19 mouse cellular contexts compared by ENCODE assay signal in the genomic region with DNA sequence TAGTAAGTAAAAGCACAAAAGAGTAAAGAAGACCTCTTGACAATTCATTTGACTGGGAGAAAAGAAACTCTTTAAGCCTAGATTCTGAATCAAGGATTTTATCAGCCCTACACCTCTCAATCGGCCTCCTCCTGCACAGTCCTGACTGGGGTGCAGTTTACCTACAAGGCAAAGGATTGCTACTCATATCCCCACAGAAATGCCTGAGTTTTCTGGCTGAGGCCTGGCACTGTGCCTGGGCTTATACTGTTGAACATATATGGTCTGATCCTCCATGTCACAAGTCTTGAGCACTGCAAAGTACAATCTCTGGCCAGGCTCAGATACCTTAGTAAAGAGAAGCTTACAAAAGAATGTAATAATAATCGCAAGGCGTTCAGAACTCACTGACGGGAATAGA.
DNase-seq lines count a peak whose midpoint lies in the region; ATAC-seq and TF ChIP-seq lines count a peak whose summit lies in the region.
"Had no signal": no experiment of that assay in that cellular context is flagged by ENCODE, and none has a peak within 500 bp of the region (broad histone marks: within the 10 kb centered on the region; RNA-seq: fewer than 3 reads in every experiment).

No protein-coding gene starts in this region.

- TF ChIP-seq CTCF in heart, postnatal 0 days (IDR thresholded peaks at IDR 0.05; ENCODE audit: low read depth): no peak
- no peak for TF ChIP-seq CTCF in heart, adult 2 months (IDR thresholded peaks at IDR 0.05)
- no peak for TF ChIP-seq CTCF in stomach, postnatal 0 days (IDR thresholded peaks at IDR 0.05; ENCODE audit: low read depth)

- H3K4me3 ChIP-seq in heart, embryonic 12.5 days: no peak overlapping the region
- no peak overlapping the region for H3K4me3 ChIP-seq in heart, postnatal 0 days (ENCODE audit: low read depth, low read length)
- H3K4me3 ChIP-seq in heart, adult 2 months: no peak overlapping the region
- no peak overlapping the region for H3K4me3 ChIP-seq in stomach, embryonic 14.5 days (ENCODE audit: low read depth, low read length)
- no peak overlapping the region for H3K4me3 ChIP-seq in stomach, postnatal 0 days (ENCODE audit: low read depth, low read length)
- H3K4me3 ChIP-seq: embryonic facial prominence, embryonic 13.5 days; forebrain, embryonic 12.5 days; hindbrain, embryonic 13.5 days had no signal

- 68% methylated on average over 4 of the region's 4 CpGs for WGBS in heart, embryonic 12.5 days
- 37% methylated on average over 4 of the region's 4 CpGs for WGBS in heart, postnatal 0 days
- WGBS in heart, adult 2 months: 78% methylated on average over 4 of the region's 4 CpGs
- 70% methylated on average over 4 of the region's 4 CpGs for WGBS in stomach, embryonic 14.5 days
- WGBS in stomach, postnatal 0 days: 61% methylated on average over 4 of the region's 4 CpGs

- TF ChIP-seq EP300 in heart, postnatal 0 days (IDR thresholded peaks at IDR 0.05; ENCODE audit: low read depth): no peak
- no peak for TF ChIP-seq EP300 in heart, adult 2 months (IDR thresholded peaks at IDR 0.05; ENCODE audit: insufficient read depth, low read depth, low read length)
- TF ChIP-seq EP300 in stomach, postnatal 0 days (optimal IDR thresholded peaks at IDR 0.05): no peak

- H3K36me3 ChIP-seq in heart, embryonic 12.5 days: peaks cover 9% of the 10 kb centered on the region
- H3K36me3 ChIP-seq in heart, postnatal 0 days (replicated peaks; ENCODE audit: control insufficient read depth, insufficient read depth, low read length): peaks cover 12% of the 10 kb centered on the region; the same call in 1 of the 2 replicates
- peaks cover 7% of the 10 kb centered on the region for H3K36me3 ChIP-seq in heart, adult 2 months (ENCODE audit: control insufficient read depth, insufficient read depth, low read length)
- H3K36me3 ChIP-seq in stomach, embryonic 14.5 days (ENCODE audit: control insufficient read depth, insufficient read depth, low read length): no peaks in the 10 kb centered on the region; the same call in 1 of the 2 replicates
- H3K36me3 ChIP-seq in stomach, postnatal 0 days (ENCODE audit: control insufficient read depth, insufficient read depth, low read length): no peaks in the 10 kb centered on the region; the same call in 1 of the 2 replicates
- H3K36me3 ChIP-seq: forebrain, embryonic 12.5 days; hindbrain, embryonic 13.5 days had no signal

- no peak overlapping the region for H3K4me2 ChIP-seq in heart, embryonic 12.5 days
- H3K4me2 ChIP-seq in heart, postnatal 0 days (ENCODE audit: low read depth, low read length): no peak overlapping the region
- no peak overlapping the region for H3K4me2 ChIP-seq in stomach, embryonic 14.5 days (replicated peaks; ENCODE audit: low read depth, low read length)
- H3K4me2 ChIP-seq in stomach, postnatal 0 days (replicated peaks; ENCODE audit: low read depth): no peak overlapping the region
- H3K4me2 ChIP-seq: embryonic facial prominence, embryonic 13.5 days; forebrain, embryonic 12.5 days; hindbrain, embryonic 13.5 days had no signal

- H3K4me1 ChIP-seq in heart, embryonic 12.5 days (replicated peaks): peaks cover 44% of the 10 kb centered on the region
- H3K4me1 ChIP-seq in heart, postnatal 0 days (ENCODE audit: control insufficient read depth, insufficient read depth): peaks cover 9% of the 10 kb centered on the region
- H3K4me1 ChIP-seq in heart, adult 2 months (ENCODE audit: control insufficient read depth, insufficient read depth, low read length): peaks cover 6% of the 10 kb centered on the region
- H3K4me1 ChIP-seq in stomach, embryonic 14.5 days (ENCODE audit: control insufficient read depth, insufficient read depth, low read length): no peaks in the 10 kb centered on the region
- H3K4me1 ChIP-seq in stomach, postnatal 0 days (replicated peaks; ENCODE audit: control insufficient read depth, insufficient read depth): no peaks in the 10 kb centered on the region

- no peak for DNase-seq in heart, adult 18-20 months
- DNase-seq in heart, postnatal 0 days (ENCODE audit: low spot score): no peak
- DNase-seq in heart, adult 2 months: no peak
- no peak for DNase-seq in stomach, postnatal 0 days (ENCODE audit: low spot score)
- DNase-seq in kidney, postnatal 14 days: no peak
- DNase-seq: adrenal gland, adult 2 months; adrenal gland, postnatal 25 days; cerebellum, adult 18-20 months; cerebellum, adult 9-11 months; cerebellum, postnatal 36 days; gastrocnemius, postnatal 14 days; heart, postnatal 10 days had no signal

- H3K27me3 ChIP-seq in heart, embryonic 12.5 days (replicated peaks): no peaks in the 10 kb centered on the region
- no peaks in the 10 kb centered on the region for H3K27me3 ChIP-seq in heart, postnatal 0 days (ENCODE audit: control insufficient read depth, insufficient read depth, low read length)
- H3K27me3 ChIP-seq in heart, adult 2 months (ENCODE audit: control insufficient read depth, insufficient read depth, low read length): no peaks in the 10 kb centered on the region
- H3K27me3 ChIP-seq in stomach, embryonic 14.5 days (ENCODE audit: control insufficient read depth, insufficient read depth, low read length): no peaks in the 10 kb centered on the region
- no peaks in the 10 kb centered on the region for H3K27me3 ChIP-seq in stomach, postnatal 0 days (ENCODE audit: control insufficient read depth, insufficient read depth, low read length)
- H3K27me3 ChIP-seq: embryonic facial prominence, embryonic 13.5 days; forebrain, embryonic 12.5 days; hindbrain, embryonic 13.5 days had no signal

- peaks cover 6% of the 10 kb centered on the region for H3K79me2 ChIP-seq in heart, adult 2 months (replicated peaks; ENCODE audit: control insufficient read depth, insufficient read depth, low read length)

- no peak for ATAC-seq in heart, embryonic 12.5 days (ENCODE audit: insufficient number of reproducible peaks, low FRiP score)
- no peak for ATAC-seq in heart, postnatal 0 days (ENCODE audit: insufficient read depth, low read depth)
- ATAC-seq in stomach, embryonic 14.5 days (ENCODE audit: insufficient number of reproducible peaks, insufficient read depth, low FRiP score, low read depth): no peak
- no peak for ATAC-seq in stomach, postnatal 0 days (ENCODE audit: low FRiP score, low TSS enrichment)
- ATAC-seq: forebrain, embryonic 16.5 days; hindbrain, postnatal 0 days had no signal

- TF ChIP-seq POLR2A in heart, adult 2 months (IDR thresholded peaks at IDR 0.05; ENCODE audit: insufficient read depth, low read depth, low read length): no peak

- H3K27ac ChIP-seq in heart, embryonic 12.5 days (ENCODE audit: poor library complexity, severe bottlenecking): peak overlapping the region; percentile 3; the same call in 1 of the 2 replicates
- peak overlapping the region; percentile 46; the same call in 1 of the 2 replicates for H3K27ac ChIP-seq in heart, postnatal 0 days (ENCODE audit: low read depth)
- H3K27ac ChIP-seq in heart, adult 2 months: no peak overlapping the region
- peak overlapping the region; percentile 48; the same call in 1 of the 2 replicates for H3K27ac ChIP-seq in stomach, embryonic 14.5 days (ENCODE audit: low read length)
- H3K27ac ChIP-seq in stomach, postnatal 0 days (replicated peaks): no peak overlapping the region
- H3K27ac ChIP-seq: embryonic facial prominence, embryonic 13.5 days; forebrain, embryonic 12.5 days; hindbrain, embryonic 13.5 days; hindbrain, postnatal 0 days had no signal

- H3K9me3 ChIP-seq in heart, embryonic 12.5 days (replicated peaks): no peaks in the 10 kb centered on the region
- H3K9me3 ChIP-seq in heart, postnatal 0 days (replicated peaks; ENCODE audit: control insufficient read depth, low read length): no peaks in the 10 kb centered on the region
- no peaks in the 10 kb centered on the region for H3K9me3 ChIP-seq in stomach, embryonic 14.5 days (ENCODE audit: control insufficient read depth, low read depth, low read length)
- no peaks in the 10 kb centered on the region for H3K9me3 ChIP-seq in stomach, postnatal 0 days (ENCODE audit: control insufficient read depth, low read length)
- H3K9me3 ChIP-seq: embryonic facial prominence, embryonic 13.5 days; forebrain, embryonic 12.5 days; hindbrain, embryonic 13.5 days had no signal

- intact Hi-C loops in heart, adult 2 months (cut with DNase I): no loop called here

- no peak overlapping the region for H3K9ac ChIP-seq in heart, embryonic 12.5 days
- no peak overlapping the region for H3K9ac ChIP-seq in heart, postnatal 0 days (replicated peaks; ENCODE audit: low read depth, low read length)
- H3K9ac ChIP-seq in heart, adult 2 months (ENCODE audit: low read depth, low read length): no peak overlapping the region
- no peak overlapping the region for H3K9ac ChIP-seq in stomach, embryonic 14.5 days (replicated peaks; ENCODE audit: low read depth, low read length)
- no peak overlapping the region for H3K9ac ChIP-seq in stomach, postnatal 0 days (ENCODE audit: low read length)
- H3K9ac ChIP-seq: embryonic facial prominence, embryonic 13.5 days; forebrain, embryonic 12.5 days; hindbrain, embryonic 13.5 days had no signal

Comparison
In these comparisons a context has a peak if more than half of its experiments do, and no peak if none do; other contexts are left out.
1. H3K27ac ChIP-seq: peak in heart, embryonic 12.5 days (single experiment), heart, postnatal 0 days (single experiment) and stomach, embryonic 14.5 days (single experiment); none in heart, adult 2 months (single experiment) and stomach, postnatal 0 days (single experiment).